Mouse (Mus musculus) urinary bladder, postnatal 4 days (tissue): Measurements from ENCODE around the gene Dgat2.

Experiments
- DNase-seq, 2 experiments: peaks; one replicate each; pipeline ENCODE4 v3.0.0; 2021 to 2022; ENCODE audit warnings: low spot score in 2 of 2

Dgat2 gene

DNA sequence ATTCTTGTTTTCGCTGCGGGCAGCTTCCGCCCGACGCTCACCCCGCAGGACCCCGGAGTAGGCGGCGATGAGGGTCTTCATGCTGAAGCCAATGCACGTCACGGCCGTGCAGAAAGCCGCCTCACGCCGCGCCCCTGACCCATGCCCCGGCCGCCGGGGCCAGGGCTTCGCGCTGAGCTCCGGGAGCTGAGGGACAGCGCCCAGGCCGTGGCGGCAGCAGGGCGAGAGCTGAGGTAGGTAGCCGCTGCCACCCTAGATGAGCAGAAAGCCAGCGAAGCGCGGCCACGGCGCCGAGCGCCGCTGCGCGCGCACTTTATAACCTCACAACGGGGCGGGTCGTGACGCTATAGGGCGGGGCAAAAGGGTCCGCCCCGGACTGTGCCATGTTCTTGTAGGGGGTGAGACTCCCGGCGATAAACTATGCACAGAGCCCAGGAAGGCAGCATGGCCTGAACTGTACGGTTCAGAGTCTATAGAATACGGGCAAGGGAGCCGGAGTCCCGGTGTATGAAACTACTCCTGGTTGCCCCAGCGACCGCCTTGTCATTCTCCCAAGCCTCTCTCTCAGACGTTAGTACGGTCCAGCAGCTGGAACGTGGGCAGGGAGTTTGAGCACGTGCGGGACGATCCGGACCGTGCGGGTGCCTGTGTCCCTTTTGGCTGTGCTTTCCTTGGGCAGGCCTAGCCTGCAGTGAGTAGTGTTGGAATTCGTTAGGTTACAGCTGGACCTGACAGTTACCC is at the start of gene Dgat2:
Gene Dgat2, minus strand, starts transcription at position 288 of the 741 bp plus-strand sequence.
- peak; percentile 87 to 92 for DNase-seq

DNA sequence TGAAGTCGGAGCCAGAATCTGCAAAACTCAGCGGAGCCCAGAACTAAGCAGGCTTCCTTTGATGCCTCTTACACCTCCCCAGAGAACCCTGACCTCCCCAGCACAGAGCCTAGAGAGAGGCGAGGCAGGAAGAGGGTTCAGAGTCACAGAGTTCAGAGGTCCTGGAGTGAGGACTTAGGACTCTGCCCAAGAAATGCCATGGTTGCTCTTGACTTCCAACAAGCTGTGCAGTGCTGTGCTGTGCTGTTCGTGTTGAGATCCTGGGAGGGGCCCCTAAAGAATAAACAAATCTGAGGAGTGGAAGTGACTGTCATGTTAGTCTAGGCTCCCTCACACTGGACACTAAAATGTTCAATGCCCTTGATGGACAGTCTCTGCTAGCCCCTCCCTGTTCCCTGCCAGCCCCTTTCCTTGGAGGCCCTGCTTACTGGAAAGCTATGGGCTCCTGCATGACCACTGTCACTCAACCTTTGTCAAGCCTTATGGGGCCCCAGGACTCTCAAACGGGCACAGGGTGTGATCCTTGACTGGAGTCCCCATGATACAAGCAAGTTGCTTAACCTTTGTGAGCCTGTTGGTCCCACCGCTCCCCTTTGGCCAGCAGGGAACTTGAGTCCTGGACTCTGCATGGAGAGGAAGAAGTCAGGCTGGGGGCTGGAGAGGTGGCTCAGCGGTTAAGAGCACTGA is 47.7 kb upstream of the Dgat2 start:
- DNase-seq: no peak

DNA sequence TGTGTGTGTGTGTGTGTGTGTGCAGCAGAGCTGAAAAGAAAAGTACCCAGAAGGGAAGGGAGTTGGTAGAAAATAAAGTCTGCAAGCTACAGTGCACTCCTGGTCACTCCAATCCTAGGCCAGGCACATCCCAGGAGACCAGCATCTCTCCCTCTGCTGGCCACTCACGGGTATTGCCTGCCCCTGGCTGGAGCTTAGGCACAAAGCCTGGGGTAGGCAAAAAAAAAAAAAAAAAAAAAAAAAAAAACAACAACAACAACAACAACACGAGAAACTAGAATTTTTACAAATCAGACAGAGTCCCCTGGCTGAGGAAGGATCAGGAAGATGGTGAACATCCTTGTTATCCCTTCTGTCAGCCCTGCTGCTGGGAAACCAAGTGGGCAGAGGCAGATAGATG is 46.9 kb upstream of the Dgat2 start:
- DNase-seq: no peak

DNA sequence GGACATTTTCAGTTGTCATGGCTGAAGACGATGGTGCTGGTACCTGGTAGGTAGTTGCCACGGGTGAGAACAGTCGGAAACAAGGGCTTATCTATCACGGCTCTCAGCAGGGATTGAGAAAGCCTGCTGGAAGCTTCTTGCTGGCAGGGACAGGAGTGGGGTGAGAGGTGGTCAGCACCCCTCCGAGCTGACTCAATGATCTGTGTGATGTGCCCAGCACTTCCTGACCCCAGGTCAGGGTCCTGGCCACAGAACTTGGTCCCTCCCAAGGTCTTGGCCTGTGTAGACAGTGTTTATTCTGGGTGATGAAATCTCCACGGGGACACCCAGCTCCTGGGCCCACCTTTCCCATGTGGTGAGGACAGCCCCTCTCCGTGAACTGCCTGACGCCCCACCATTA is 46.3 kb upstream of the Dgat2 start:
- DNase-seq: no peak

DNA sequence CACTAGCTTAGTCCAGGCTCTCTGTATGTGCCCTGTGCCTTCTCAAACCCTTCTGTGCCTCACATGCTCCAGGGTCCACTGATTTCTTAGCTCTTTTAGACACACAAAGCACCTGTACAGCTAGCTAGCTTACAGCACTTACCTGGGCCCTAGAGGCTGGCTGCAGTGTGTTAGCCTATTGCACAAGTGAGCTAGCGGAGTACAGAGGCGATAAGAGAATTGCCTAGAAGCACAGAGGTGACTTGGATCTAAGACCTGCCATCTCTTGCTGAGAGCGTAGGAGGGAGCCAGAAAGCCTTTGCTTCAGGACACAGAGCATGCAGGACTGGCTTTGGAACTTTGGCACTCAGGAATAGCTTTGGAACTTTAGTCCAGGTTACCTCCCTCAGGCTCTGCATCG is 44.7 kb upstream of the Dgat2 start:
- no peak for DNase-seq

DNA sequence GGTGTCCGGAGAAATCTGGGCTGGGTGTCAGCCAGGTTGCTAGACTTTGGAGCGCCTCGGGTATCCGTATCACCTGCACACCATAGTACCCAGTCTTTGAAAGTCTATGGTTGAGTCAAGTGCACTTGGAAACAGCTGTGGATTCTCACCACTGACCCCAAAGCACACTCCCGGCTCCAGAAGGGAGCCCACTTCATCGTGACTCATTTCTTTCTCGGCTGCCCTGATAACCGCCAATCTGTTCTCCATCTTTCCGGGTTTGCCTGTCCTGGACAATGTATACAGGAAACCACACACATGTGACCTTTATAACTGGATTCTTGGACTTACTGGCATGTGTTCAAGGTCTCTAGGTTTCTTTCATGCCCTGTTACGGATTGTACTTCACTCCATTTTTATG is 44.1 kb upstream of the Dgat2 start:
- DNase-seq: no peak

DNA sequence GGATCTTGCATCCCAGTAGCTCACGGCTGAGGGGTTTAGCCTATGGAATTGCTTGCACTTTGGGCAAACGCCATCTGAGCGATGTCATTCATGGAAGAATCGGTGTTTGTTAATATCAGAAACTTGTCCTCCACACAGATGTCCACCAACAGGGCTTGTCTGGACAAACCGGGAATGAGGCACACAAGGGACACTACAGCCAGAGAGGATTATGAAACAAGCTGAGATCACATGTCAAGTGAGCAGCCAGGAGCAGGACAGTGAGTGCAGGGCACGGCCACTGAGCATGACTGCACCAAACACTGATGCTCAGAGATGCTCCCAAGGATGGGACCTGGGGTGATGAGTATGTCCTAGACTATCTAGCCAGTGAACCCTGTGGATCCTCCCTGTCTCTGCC is 42.9 kb upstream of the Dgat2 start:
- no peak for DNase-seq

DNA sequence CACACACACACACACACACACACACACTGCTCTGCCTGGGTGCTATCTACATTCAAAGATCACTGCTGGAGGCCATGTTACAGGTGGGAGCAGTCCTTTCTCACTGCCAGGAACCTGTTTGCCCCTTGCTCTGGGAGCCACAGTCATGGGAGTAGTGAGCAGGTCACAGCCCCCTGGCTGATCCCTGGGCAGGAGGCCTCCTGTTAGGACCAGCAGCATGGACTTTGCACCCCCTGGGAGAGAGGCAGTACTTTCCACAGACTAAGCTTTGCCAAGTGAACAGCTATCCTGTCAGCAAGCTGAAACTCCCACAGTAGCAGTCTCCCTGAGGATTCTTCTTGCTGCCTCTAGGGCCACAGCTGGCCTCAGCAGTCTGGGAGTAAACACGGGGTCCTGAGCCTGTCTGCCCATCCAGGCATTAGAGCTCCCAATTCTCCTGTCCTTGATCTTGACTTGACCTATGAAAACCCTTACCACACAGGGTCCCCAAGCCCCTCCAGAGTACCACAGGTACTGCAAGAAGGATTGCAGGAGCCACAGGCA is 42.2 kb upstream of the Dgat2 start:
- DNase-seq: no peak

DNA sequence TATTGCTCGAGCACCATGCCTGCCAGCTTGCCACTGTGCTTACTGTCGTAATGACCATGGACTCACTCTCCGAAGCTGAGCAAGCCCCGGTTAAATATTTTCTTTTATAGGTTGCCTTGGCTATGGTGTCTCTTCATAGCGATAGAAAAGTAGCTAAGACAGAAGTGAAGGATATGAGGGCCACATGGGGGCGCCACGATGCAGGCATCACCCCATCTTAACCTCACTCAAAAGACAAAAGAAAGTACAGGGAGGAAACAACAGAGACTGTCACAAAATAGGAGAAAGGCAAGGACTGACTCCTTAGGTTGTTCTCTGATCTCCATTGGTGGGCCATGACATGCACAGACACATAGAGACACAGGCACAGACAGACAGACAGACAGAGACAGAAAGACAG is 41.7 kb upstream of the Dgat2 start:
- DNase-seq: no peak

DNA sequence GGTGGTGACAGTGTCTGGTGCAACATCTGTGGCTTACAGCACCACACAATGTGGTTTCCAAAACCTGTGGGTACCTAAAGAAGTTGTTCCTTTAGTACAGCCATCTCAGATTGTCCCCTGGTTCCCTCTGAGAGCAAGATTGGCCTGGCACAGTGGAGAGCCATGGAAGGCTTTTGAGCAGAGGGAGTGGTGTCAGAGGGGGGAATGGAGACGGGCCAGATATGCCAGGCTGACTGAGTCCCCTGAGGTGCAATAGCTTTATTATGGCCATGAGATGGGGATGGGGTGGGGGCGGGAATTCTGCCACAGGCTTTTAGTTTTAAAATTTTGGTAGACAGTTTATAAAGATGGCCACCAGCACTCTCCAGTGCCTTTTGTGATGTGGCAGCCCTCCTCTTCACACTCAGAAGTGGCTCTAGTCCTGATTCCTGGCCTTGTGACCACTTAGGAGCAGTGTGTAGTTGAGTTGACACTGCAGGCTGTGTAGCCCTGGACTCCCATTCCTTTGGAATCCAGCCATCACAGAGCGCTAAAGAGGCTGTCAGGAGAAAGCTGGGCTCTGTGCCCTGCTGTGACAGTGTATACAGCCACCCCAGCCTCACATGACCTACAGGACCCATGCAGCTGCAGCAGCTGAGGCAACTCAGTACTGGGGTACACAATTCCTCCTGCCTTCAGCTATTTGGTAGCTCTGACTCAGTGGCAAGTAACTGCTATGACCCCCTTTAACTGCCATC is 35.0 kb upstream of the Dgat2 start:
- DNase-seq: no peak

DNA sequence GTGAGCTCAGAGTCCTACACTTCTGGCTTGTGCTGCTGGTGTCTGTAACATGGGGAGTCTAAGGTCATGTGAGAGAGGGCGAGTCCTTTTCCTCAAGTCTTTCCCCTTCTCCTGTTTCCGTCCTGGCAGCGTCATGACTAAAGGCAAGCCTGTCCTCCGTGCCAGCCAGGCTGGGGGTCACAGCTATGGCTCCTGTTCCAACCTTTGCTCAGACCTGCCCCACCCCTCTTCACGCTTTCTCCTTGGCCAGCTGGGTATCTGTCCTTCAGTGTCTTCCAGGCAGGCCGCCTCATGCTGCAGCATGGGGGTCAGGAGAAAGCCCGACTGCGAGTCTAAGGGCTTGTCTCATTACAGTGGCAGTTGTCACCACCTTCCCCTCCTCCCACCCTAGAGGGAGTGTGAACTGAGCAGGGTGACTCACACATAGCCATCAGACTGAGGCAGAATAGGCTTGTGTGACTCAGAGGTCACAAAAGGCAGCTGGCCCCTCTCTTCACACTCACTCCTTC is 32.9 kb upstream of the Dgat2 start:
- DNase-seq: no peak

DNA sequence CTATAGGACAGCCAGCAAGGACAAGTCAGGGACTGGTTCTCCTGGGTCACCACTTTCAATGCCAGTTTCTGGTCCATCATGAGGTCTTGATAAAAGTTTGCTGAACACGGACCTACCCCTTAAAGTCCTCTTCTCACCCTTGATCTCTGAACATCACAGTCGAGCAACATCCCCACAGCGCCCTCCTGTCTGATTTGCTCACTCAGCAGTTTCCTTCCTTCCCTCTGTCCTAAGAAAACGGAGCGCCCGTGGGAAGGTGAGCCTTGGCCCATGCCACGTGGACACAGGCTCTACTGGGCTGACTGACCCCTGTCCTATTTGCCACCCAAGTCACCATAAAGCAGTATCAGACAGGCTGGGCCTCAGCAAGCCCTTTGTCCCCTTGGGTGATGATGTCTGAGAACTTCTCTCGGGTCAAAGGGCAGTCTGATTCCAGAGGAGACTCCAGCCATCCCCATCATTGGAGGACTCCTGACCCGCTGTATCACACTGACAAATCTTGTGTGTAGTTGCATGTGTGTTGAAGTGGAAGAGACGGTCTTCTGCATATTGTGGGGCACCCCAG is 32.2 kb upstream of the Dgat2 start:
- no peak for DNase-seq

DNA sequence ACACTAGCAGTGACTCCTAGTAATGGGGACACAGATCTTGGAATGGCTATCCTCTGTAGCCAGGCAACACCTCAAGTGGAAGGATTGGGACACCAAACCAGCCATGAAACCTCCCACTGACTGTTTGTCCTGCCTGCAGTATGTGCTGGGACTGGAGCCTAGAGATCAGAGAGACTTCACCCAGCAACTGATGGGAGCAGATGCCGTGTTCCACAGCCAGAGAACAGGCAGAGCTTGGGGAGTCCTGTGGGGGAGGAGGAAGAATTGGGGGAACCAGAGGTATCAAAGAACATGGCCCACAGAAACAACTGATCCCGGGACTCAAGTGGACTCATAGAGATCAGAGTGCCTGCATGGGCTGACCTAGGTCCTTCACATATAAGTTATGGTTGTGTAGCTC is 31.2 kb upstream of the Dgat2 start:
- no peak for DNase-seq

DNA sequence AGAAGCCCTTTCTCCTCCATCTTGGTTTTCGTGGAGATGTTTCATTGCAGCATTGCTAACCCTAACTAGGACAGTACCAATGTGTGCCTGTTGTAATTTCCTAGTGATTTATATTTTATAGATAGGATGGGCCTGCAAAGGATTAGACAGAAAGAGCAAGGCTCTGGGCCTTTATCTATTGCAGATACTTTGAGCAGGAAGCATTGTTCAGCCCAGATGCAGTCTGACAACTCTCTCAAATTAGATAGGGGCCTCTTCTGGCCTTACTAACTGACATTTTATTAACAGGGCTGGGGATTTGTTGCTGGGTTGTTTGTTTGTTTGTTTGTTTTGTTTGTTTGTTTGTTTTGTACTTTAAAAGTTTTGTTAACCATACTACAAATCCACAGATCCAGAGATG is 30.5 kb upstream of the Dgat2 start:
- DNase-seq: no peak

DNA sequence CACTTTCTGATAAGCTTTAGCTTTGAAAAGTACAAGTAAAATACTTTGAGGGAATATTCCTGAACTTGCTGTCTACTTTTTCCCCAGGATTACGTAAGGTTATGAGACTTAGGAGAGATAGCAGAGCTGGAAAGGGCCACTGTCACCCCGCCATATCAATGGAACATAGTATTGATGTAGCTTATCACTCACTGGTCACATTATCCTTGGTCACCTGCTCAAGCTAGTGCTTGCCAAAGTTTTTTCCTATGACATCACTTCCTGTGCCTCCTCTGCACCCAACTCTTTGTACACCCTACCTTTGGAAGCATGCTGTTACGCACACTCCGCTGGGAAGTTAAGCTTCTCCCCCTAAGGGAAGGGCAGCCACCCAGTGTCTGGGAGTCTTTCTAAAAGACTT is 26.2 kb upstream of the Dgat2 start:
- no peak for DNase-seq

DNA sequence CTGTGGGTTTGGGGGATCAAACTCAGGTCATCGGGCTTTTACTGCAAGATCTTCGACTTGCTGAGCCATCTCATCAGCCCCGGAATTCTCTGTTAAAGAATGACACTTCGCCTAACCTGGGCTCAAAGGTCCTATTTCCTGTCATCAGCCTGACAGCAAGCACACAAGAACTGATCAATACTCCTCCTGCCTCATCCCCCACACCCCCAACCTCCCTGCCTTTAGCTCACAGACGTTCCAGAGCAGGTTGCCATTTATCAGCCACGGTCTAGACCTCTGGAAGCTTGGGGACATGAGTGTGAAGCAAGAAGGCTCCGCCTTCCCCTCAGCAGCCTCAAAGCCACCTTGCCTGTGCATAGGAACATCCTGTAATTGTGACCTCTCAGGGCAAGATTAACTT is 23.8 kb upstream of the Dgat2 start:
- DNase-seq: no peak

DNA sequence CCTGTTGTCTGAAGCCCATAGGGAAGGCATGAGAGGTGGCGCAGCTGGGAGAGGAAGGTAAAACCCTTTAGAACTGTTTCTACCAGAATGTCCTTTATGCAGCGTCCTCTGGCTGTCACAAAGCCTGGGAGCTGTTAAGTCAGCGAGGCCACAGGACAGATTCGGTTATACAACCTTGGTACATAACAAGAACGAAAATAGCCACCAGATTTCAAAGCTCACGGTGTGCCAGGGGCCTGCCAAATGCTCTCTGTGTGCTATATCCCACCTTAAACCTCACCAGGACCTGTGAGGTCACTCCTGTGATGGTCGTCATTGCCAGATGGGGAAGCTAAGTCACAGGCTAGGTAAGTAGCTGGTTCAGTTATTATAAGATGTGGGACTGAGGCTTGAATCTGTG is 19.6 kb upstream of the Dgat2 start:
- DNase-seq: no peak

DNA sequence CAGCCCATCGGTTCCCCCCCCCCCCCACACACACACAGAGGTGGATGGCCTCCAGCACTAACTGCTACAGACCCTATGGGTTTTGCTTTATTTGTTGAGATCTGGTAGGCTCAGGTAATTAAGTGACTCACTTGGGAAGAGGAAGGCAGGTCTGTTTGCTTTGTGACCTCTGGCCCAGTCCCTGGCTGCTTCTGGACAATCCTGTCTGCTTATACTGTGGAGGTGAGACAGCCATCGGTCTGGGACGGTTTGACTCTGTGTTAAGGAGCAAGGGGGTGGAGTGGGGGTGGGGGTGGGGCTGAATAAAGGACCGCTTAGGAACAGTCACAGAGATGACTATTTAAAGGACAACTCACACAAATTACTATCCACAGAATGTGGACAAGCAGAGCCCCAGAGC is 17.8 kb upstream of the Dgat2 start:
- no peak for DNase-seq

DNA sequence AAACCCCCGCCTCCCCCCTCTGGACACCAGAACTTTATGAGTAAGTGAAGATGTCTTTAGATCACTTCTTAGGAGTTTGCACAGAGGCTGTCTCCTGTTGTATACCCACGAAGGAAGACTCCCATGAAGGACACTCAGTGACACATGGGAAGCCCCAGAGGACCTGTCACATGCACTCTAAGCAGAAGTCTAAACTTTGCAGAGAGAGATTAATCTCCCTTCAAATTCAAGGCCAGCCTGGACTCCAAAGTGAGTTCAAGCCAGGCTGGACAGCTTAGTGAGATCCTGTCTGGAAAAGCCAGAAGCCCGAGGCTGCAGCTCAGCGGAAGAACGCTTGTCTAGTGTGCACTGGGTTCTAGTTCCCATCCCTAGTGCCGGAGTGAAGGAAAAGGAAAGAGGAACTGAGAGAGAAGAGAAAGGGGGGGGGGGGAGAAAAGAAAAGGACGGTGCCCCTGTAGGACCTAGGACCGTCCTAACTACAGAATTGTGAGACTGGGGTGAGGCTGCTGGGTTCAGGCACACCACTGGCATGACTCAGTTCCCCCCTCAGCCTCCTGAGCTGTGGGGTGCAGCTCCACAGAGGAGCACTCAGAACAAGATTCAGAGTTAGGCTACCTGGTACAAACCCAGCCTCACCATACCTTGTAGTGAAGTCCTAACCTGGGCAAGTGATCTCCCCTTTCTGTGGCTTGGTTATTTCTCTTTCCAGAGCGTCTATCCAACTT is 17.1 kb upstream of the Dgat2 start:
- DNase-seq: no peak

DNA sequence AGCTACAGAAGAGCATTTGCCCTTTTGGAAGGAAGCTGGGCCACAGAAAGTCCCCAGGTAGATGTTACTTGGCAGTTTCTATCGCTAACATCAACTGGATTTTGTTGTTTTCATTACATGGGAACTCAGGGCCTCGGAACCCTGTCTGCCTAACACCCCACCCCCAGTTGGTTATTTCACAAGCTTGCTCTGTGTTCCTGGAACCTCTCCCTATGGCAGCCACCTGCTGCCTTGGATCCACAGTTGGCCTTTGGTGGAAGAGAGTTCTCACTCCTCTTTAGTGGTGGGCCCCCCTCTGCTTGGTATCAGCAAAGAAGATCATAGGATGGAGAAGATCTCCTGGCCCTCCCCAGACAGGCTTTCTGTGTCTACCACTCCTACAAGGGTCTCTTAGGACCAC is 16.3 kb upstream of the Dgat2 start:
- no peak for DNase-seq

DNA sequence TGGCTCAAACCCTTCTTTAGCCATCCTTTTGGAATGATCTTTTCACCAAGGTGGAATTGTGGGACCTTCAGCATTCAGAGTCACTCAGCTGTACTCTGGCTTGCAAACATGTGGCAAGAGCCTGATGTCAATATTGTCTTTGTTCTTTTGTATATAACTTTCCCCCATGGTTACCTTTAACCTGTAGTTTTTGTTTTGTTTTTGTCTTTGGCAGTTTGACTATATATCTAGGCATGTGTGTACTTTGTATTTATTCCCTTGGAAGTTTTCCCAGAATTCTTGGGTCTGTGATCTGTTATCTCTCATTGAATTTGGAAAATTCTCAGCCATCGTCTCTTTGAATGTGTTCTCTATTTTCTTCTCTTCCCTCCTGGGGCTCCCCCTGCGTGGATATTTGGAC is 12.0 kb upstream of the Dgat2 start:
- DNase-seq: no peak

DNA sequence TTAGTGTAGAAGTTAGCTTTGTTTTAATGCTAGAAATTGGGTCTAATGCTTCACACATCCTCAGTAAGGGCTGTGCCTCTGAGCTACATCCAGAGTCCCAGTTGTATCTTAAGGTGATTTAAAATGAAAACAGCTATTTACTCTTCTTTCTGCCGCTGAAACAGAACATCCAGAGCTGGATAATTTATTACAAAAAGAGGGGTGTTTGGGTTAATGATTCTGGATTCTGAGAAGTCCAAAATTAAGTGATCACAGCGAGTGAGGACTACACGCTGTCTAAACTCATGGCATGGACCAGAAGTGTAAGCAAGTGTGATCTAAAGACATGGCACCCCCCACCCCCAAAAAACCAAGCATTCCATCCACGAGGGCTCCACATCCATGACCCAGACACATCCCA is 11.4 kb upstream of the Dgat2 start:
- DNase-seq: no peak
